Mouse (Mus musculus) frontal cortex, postnatal 25 days (tissue): ENCODE results near the gene Gstm6.
A peak's percentile ranks its signal among the peaks of the same experiment; 100 is the strongest.

Source experiments
- DNase-seq, 2 experiments: peaks; one replicate each; pipeline ENCODE4 v3.0.0; 2022; ENCODE audit warnings: low spot score in 2 of 2

The Gstm6 gene

GRCm38 (mm10) chr3:107941261-107941660 lies 2.3 kb downstream of the Gstm6 start:
- no peak for DNase-seq

GRCm38 (mm10) chr3:107940524-107940923 lies 3.0 kb downstream of the Gstm6 start:
- DNase-seq: no peak

GRCm38 (mm10) chr3:107939830-107940229 lies 3.7 kb downstream of the Gstm6 start:
- no peak for DNase-seq

GRCm38 (mm10) chr3:107939403-107939802 lies 4.1 kb downstream of the Gstm6 start:
- DNase-seq: no peak

GRCm38 (mm10) chr3:107935888-107936287 lies 7.7 kb downstream of the Gstm6 start:
- DNase-seq: no peak

GRCm38 (mm10) chr3:107935268-107935667 lies 8.3 kb downstream of the Gstm6 start:
- no peak for DNase-seq

- no peak for DNase-seq
These were observed 11.4 kb downstream of the Gstm6 start for GRCm38 (mm10) chr3:107932128-107932527.

GRCm38 (mm10) chr3:107931670-107932069 lies 11.9 kb downstream of the Gstm6 start, which contains the start of gene Gstm7:
Gstm7 (minus strand) TSS chr3:107931817.
- DNase-seq: peak; percentile 95

GRCm38 (mm10) chr3:107931134-107931533 lies 12.4 kb downstream of the Gstm6 start:
- no peak for DNase-seq

- DNase-seq: no peak
These were observed 13.8 kb downstream of the Gstm6 start for GRCm38 (mm10) chr3:107929731-107930130.

- no peak for DNase-seq
These were observed 14.3 kb downstream of the Gstm6 start for GRCm38 (mm10) chr3:107929243-107929642.

GRCm38 (mm10) chr3:107928691-107929090 lies 14.9 kb downstream of the Gstm6 start:
- no peak for DNase-seq

- no peak for DNase-seq
These were observed 15.7 kb downstream of the Gstm6 start for GRCm38 (mm10) chr3:107927841-107928240.

GRCm38 (mm10) chr3:107925335-107925734 lies 18.2 kb downstream of the Gstm6 start:
- DNase-seq: no peak

- no peak for DNase-seq
These were observed 23.2 kb downstream of the Gstm6 start for GRCm38 (mm10) chr3:107920348-107920747.

- peak; percentile 40 to 66 for DNase-seq
These were observed 25.7 kb downstream of the Gstm6 start for GRCm38 (mm10) chr3:107917783-107918408.

- DNase-seq: no peak
These were observed 26.5 kb downstream of the Gstm6 start for GRCm38 (mm10) chr3:107917097-107917496.

- DNase-seq: no peak
These were observed 26.9 kb downstream of the Gstm6 start for GRCm38 (mm10) chr3:107916674-107917073.

GRCm38 (mm10) chr3:107905942-107906341 lies 37.6 kb downstream of the Gstm6 start:
- no peak for DNase-seq

GRCm38 (mm10) chr3:107900955-107901673 lies 42.4 kb downstream of the Gstm6 start:
- no peak for DNase-seq

GRCm38 (mm10) chr3:107898691-107899090 lies 44.9 kb downstream of the Gstm6 start:
- no peak for DNase-seq

- DNase-seq: peak; percentile 73 to 79
These were observed 47.6 kb downstream of the Gstm6 start, which contains the start of gene Gstm5 for GRCm38 (mm10) chr3:107895720-107896569. Gstm5 (plus strand) TSS chr3:107895821.
